In genomic region chr13:51609231-51609630, GRCm38 (mm10) we compare ENCODE assay signal across 26 mouse cellular contexts. TPM values are rescaled to one million over a fixed set of nuclear protein-coding genes. Genes with fewer than 3 reads are reported as not detected.
A peak's percentile ranks its signal among the peaks of the same experiment; 100 is the strongest.
DNase-seq lines count a peak whose midpoint lies in the region; TF ChIP-seq lines count a peak whose summit lies in the region.
"Had no signal": no experiment of that assay in that cellular context is flagged by ENCODE, and none has a peak within 500 bp of the region (broad histone marks: within the 10 kb centered on the region; RNA-seq: fewer than 3 reads in every experiment).

No protein-coding gene starts in this region.

- no peak overlapping the region for H3K4me2 ChIP-seq in CH12.LX (ENCODE audit: insufficient read depth, low read depth, poor library complexity, severe bottlenecking)
- H3K4me2 ChIP-seq: hindbrain, embryonic 13.5 days; midbrain, embryonic 13.5 days; neural tube, embryonic 12.5 days; stomach, embryonic 15.5 days had no signal

- intact Hi-C loops in left cerebral cortex, adult 2 months (cut with DNase I) = no loop called here

- TF ChIP-seq EP300 in CH12.LX (IDR thresholded peaks at IDR 0.05; ENCODE audit: low read length) = no peak

- TF ChIP-seq CTCF in left cerebral cortex, adult 2 months (IDR thresholded peaks at IDR 0.05) = peak; percentile 28
- TF ChIP-seq CTCF in CH12.LX (conservative IDR thresholded peaks at IDR 0.05 in 1 of 2, IDR thresholded peaks at IDR 0.05 in 1 of 2; ENCODE audit: low read depth in 2 of 2, low read length in 2 of 2) = no peak

- DNase-seq in left cerebral cortex, adult 2 months (ENCODE audit: extremely low spot score in 1 of 2, low spot score in 2 of 2) = no peak
- no peak for DNase-seq in left cerebral cortex, adult 11 months (ENCODE audit: low spot score)
- DNase-seq in 416B (ENCODE audit: low read depth) (peak; percentile 26), CH12.LX (ENCODE audit: extremely low read depth) (peak; percentile 4), ZHBTc4 (ENCODE audit: low read depth, low spot score) (peak; percentile 68)
- no peak for DNase-seq in thymus, postnatal 36 days
- no peak for DNase-seq in testis, postnatal 14 days (ENCODE audit: low spot score)
- DNase-seq: adrenal gland, postnatal 36 days; cerebellum, adult 11 months; cerebellum, postnatal 10 days; gastrocnemius, postnatal 25 days; heart, adult 18-20 months; kidney, adult 8-10 months; kidney, postnatal 25 days; lung, postnatal 10 days; thymus, adult 2 months had no signal

- H3K27ac ChIP-seq in left cerebral cortex, adult 2 months = no peak overlapping the region
- H3K27ac ChIP-seq in CH12.LX (ENCODE audit: insufficient read depth, low read depth) = no peak overlapping the region
- H3K27ac ChIP-seq: embryonic facial prominence, embryonic 10.5 days; hindbrain, embryonic 13.5 days; midbrain, embryonic 13.5 days; neural tube, embryonic 12.5 days; stomach, embryonic 15.5 days had no signal

- no peak for TF ChIP-seq POLR2A in CH12.LX (IDR thresholded peaks at IDR 0.05; ENCODE audit: low read depth, low read length)

- H3K4me3 ChIP-seq in left cerebral cortex, adult 2 months = no peak overlapping the region
- no peak overlapping the region for H3K4me3 ChIP-seq in CH12.LX (replicated peaks in 1 of 3; ENCODE audit: low read depth in 2 of 3, low read length in 2 of 3, poor library complexity in 1 of 3)
- H3K4me3 ChIP-seq: embryonic facial prominence, embryonic 10.5 days; hindbrain, embryonic 13.5 days; midbrain, embryonic 13.5 days; neural tube, embryonic 12.5 days; stomach, embryonic 15.5 days had no signal

- H3K36me3 ChIP-seq in CH12.LX (replicated peaks in 1 of 2; ENCODE audit: control insufficient read depth in 1 of 2, insufficient read depth in 1 of 2, low read length in 1 of 2) = no peaks in the 10 kb centered on the region
- H3K36me3 ChIP-seq: embryonic facial prominence, embryonic 10.5 days; hindbrain, embryonic 13.5 days; midbrain, embryonic 13.5 days; neural tube, embryonic 12.5 days; stomach, embryonic 15.5 days had no signal

- dilution Hi-C loops in CH12.LX (cut with MboI; ENCODE audit: extremely low pct_ligation_motif_present, extremely low pct_unique_long_range_greater_than_20kb, low sequenced_read_pairs) = no loop called here

- H3K79me2 ChIP-seq in CH12.LX (replicated peaks; ENCODE audit: control insufficient read depth, extremely low read depth, insufficient read depth, poor library complexity, severe bottlenecking) = no peaks in the 10 kb centered on the region

- no peaks in the 10 kb centered on the region for H3K27me3 ChIP-seq in CH12.LX (replicated peaks)
- H3K27me3 ChIP-seq: hindbrain, embryonic 13.5 days; midbrain, embryonic 13.5 days; neural tube, embryonic 12.5 days; stomach, embryonic 15.5 days had no signal

- peaks cover 0 to 12% of the 10 kb centered on the region in 2 experiments; a peak in 1 of 4 replicates for H3K4me1 ChIP-seq in CH12.LX (ENCODE audit: control insufficient read depth in 1 of 2, insufficient read depth in 2 of 2)
- H3K4me1 ChIP-seq: midbrain, embryonic 13.5 days; neural tube, embryonic 12.5 days; stomach, embryonic 15.5 days had no signal

- no peak overlapping the region for H3K9ac ChIP-seq in CH12.LX (ENCODE audit: insufficient read depth, low read depth)
- H3K9ac ChIP-seq: hindbrain, embryonic 13.5 days; midbrain, embryonic 13.5 days; neural tube, embryonic 12.5 days; stomach, embryonic 15.5 days had no signal

- H3K9me3 ChIP-seq in CH12.LX (replicated peaks; ENCODE audit: low read length) = no peaks in the 10 kb centered on the region
- H3K9me3 ChIP-seq: embryonic facial prominence, embryonic 10.5 days; hindbrain, embryonic 13.5 days; neural tube, embryonic 12.5 days; stomach, embryonic 15.5 days had no signal

- TF ChIP-seq RAD21 in CH12.LX (IDR thresholded peaks at IDR 0.05; ENCODE audit: low read depth, low read length) = no peak; the same call in none of the 2 replicates

- in situ Hi-C loops in CH12.LX (cut with MboI; ENCODE audit: low pct_ligation_motif_present, low pct_unique_long_range_greater_than_20kb, low sequenced_read_pairs) = loop anchor here (25.0 kb wide), 2 partner anchors 147 to 422 kb away; no protein-coding TSS in a partner anchor

TF ChIP-seq in CH12.LX, 34 proteins besides CTCF, POLR2A, EP300 and RAD21:
- no peak for TF ChIP-seq TCF12 (IDR thresholded peaks at IDR 0.05; ENCODE audit: low read depth, low read length)
- no peak for TF ChIP-seq GABPA (IDR thresholded peaks at IDR 0.05; ENCODE audit: insufficient replicate concordance, low read depth, low read length)
- no peak for TF ChIP-seq MXI1 (IDR thresholded peaks at IDR 0.05; ENCODE audit: low read depth, low read length)
- 0 out of 2 replicates have a peak, but pooled peaks have one; percentile 6 for TF ChIP-seq SMC3 (IDR thresholded peaks at IDR 0.05; ENCODE audit: low read depth, low read length)
TF ChIP-seq in CH12.LX: peak in this region for 1.

RNA-seq across cellular contexts. Expression of gene Cks2, which starts 35.8 kb away (rescaled TPM):
- 1 to 10 TPM; 1.4 to 1.7 TPM for total RNA-seq in left cerebral cortex, adult 2 months (2021)
- total RNA-seq in CH12.LX (2012; rRNA removed) (142 and 192 TPM in 2 replicates), CH12.LX (2014; rRNA removed) (465 and 486 TPM in 2 replicates)
- polyA plus RNA-seq in CH12.LX (2012; ENCODE audit: insufficient read length, low read depth) = 143 and 154 TPM in 2 replicates

RNA-seq across cellular contexts. Expression of gene Shc3, which starts 40.0 kb away (rescaled TPM):
- 100 to 1,000 TPM; 234 to 242 TPM for total RNA-seq in left cerebral cortex, adult 2 months (2021)
- total RNA-seq in CH12.LX (2012; rRNA removed) = not detected in 2 replicates
- total RNA-seq in CH12.LX (2014; rRNA removed) = 0.15 TPM in 1 of 2 replicates, not detected in the other
- 0.26 and 0.40 TPM in 2 replicates for polyA plus RNA-seq in CH12.LX (2012; ENCODE audit: insufficient read length, low read depth)
- total RNA-seq: megakaryocyte progenitor cell, adult 5-6 weeks had no signal
- polyA plus RNA-seq: CD4-positive, CD25-positive, alpha-beta regulatory T cell, adult 4 months; heart, embryonic 14.5 days; inflammation-experienced regulatory T-cells, adult 6 months; liver, embryonic 16.5 days had no signal

RNA-seq across cellular contexts. Expression of gene Secisbp2, which starts 42.3 kb away (rescaled TPM):
- total RNA-seq in left cerebral cortex, adult 2 months (2021) = 10 to 100 TPM; 18.7 to 19.1 TPM
- total RNA-seq in CH12.LX (2012; rRNA removed) = 23.2 and 26.6 TPM in 2 replicates
- 22.9 and 24.4 TPM in 2 replicates for total RNA-seq in CH12.LX (2014; rRNA removed)
- 25.6 and 28.8 TPM in 2 replicates for polyA plus RNA-seq in CH12.LX (2012; ENCODE audit: insufficient read length, low read depth)

Comparison
In these comparisons a context has a peak if more than half of its experiments do, and no peak if none do; other contexts are left out.
1. DNase-seq: peak in 416B (single experiment), CH12.LX (single experiment) and ZHBTc4 (single experiment); none in left cerebral cortex, adult 2 months (0 of 2), left cerebral cortex, adult 11 months (single experiment), thymus, postnatal 36 days (0 of 2) and testis, postnatal 14 days (single experiment).
2. RNA of gene Cks2, which starts 35.8 kb away (total RNA-seq): 142 to 486 TPM in CH12.LX; 1.4 to 1.7 TPM in left cerebral cortex, adult 2 months; every median in the first group is over 10 times any median in the second.
3. RNA of gene Shc3, which starts 40.0 kb away (total RNA-seq): 234 to 242 TPM in left cerebral cortex, adult 2 months; 0.15 TPM in CH12.LX; every median in the first group is over 100 times any median in the second.